Mouse (Mus musculus) lung, adult 2 months (tissue): ENCODE results near the gene Scarb1.

Experiments used
- CTCF ChIP-seq: fragments of 200-500 bp; IDR thresholded peaks from 2 replicates; pipeline ENCODE4 v1.5.1; 2011; ENCODE audit warnings: mild to moderate bottlenecking, low read length, control low read depth; ENCODE audit not compliant: insufficient read depth
- POLR2A ChIP-seq: fragments of 200-500 bp; IDR thresholded peaks from 2 replicates; pipeline ENCODE4 v1.6.1; 2011; ENCODE audit warnings: low read depth, mild to moderate bottlenecking, control low read depth, low read length, borderline replicate concordance; ENCODE audit errors: extremely low read depth

- TF ChIP-seq CTCF (no peak), POLR2A (no peak)
These were observed 113.2 kb downstream of the Scarb1 start for GRCm38 (mm10) chr5:125227699-125228098.
